Mouse (Mus musculus) neutrophil, adult 59 days (primary cell): ENCODE data around the gene Huwe1. TPM values are rescaled to one million over a fixed set of nuclear protein-coding genes. Genes with fewer than 3 reads are reported as not detected.

Experiments used
- total RNA-seq, 2 experiments: library from RNA; stranded (reverse); gene quantifications; 1 replicate in 1 of 2; 2 replicates in 1 of 2; pipeline ENCODE4 v1.2.4; 2023

Gene Huwe1
- total RNA-seq, result 100 to 1,000 TPM in 1 of 2 experiments, 10 to 100 TPM in 1; 79.2 to 100 TPM

DNA sequence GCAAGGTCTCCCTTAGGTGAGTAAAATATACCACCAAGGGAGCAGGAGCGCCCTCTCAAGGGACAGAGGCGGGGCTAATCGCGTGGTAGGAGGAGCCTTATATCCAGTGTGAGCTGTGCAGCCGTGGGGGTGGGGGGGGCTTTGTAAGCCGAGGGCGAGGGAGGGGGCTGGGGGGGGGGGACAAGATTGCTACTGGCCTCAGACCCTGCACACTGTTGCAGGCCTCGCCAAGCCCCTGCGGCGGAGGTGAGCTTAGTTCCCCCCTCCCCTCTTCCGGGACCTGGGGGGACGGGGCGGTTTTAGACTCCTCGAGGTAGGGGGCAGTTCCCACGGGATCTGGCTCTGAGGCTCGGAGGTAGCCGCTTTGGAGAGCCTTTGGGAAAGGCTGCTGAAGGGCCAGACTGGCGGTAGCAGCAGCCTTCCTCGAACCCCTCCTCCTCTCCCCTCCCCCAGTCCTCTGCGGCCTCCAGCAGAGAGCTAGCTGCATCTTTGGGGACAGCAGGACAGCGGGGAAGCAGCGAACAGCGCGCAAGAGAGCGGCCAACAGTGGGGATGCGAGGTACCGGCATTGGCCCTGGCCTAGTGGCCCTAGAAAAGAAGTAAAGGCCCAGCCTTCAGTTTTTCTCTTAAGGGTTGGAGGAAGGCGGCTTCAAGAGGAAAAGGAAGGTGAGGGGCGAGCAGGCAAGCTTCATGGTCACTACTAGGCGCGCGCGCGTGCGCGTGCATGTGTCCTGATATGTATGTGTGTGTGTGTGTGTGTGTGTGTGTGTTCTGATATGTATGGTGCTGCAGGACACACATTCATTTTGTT lies at the start of gene Huwe1:
TSS of gene Huwe1 (plus strand) at position 107 of the 811 bp plus-strand sequence.

Other genes starting within 250 kb of the Huwe1 start
- gene Hsd17b10, start 201.0 kb downstream of the Huwe1 start, total RNA-seq, result 10 to 100 TPM; 35.6 to 44.6 TPM
- gene Ribc1, start 215.5 kb downstream of the Huwe1 start, total RNA-seq, result under 1 TPM; 0.38 to 0.99 TPM
- gene Smc1a, start 215.6 kb downstream of the Huwe1 start, total RNA-seq, result 10 to 100 TPM; 74.3 to 90.0 TPM